Mouse (Mus musculus) myocyte (in vitro differentiated cells): ENCODE results near the gene Gm11541.

Experiments
- CEBPB ChIP-seq: IDR thresholded peaks from 2 replicates; pipeline ENCODE4 v1.6.1; 2011; ENCODE audit warnings: mild to moderate bottlenecking, moderate library complexity; ENCODE audit not compliant: poor library complexity, insufficient read depth, severe bottlenecking
- E2F4 ChIP-seq: IDR thresholded peaks from one replicate; pipeline ENCODE4 v1.6.1; 2011; ENCODE audit warnings: mild to moderate bottlenecking, control low read depth, moderate library complexity; ENCODE audit not compliant: insufficient read depth
- MAX ChIP-seq: IDR thresholded peaks from one replicate; pipeline ENCODE4 v1.6.1; 2011; ENCODE audit warnings: low read depth, mild to moderate bottlenecking, control low read depth
- MYOD1 ChIP-seq, 3 experiments: IDR thresholded peaks; one replicate each; pipeline ENCODE4 v1.6.1; 2011; ENCODE audit warnings: control low read depth in 2 of 3, low read depth in 2 of 3, mild to moderate bottlenecking in 2 of 3, moderate library complexity in 1 of 3; ENCODE audit not compliant: insufficient read length in 2 of 3, control insufficient read depth in 1 of 3
- MYOG ChIP-seq, 3 experiments: IDR thresholded peaks; one replicate each; pipeline ENCODE4 v1.6.1; 2011; ENCODE audit warnings: control low read depth in 2 of 3, low read depth in 2 of 3, mild to moderate bottlenecking in 2 of 3; ENCODE audit not compliant: insufficient read length in 2 of 3, control insufficient read depth in 1 of 3, insufficient read depth in 1 of 3
- POLR2A ChIP-seq: IDR thresholded peaks from one replicate; pipeline ENCODE4 v1.6.1; 2011; ENCODE audit warnings: low read depth, mild to moderate bottlenecking, control low read depth, moderate library complexity; ENCODE audit not compliant: insufficient read length
- POLR2AphosphoS2 ChIP-seq: IDR thresholded peaks from one replicate; pipeline ENCODE4 v1.6.1; 2011; ENCODE audit warnings: low read depth, control low read depth; ENCODE audit not compliant: insufficient read length
- REST ChIP-seq: IDR thresholded peaks from one replicate; pipeline ENCODE4 v1.6.1; 2011; ENCODE audit warnings: mild to moderate bottlenecking, control low read depth, moderate library complexity; ENCODE audit not compliant: insufficient read depth, insufficient read length
- SRF ChIP-seq: IDR thresholded peaks from one replicate; pipeline ENCODE4 v1.6.1; 2011; ENCODE audit warnings: low read depth; ENCODE audit not compliant: control insufficient read depth, insufficient read length
- TCF12 ChIP-seq: IDR thresholded peaks from one replicate; pipeline ENCODE4 v1.6.1; 2011; ENCODE audit warnings: mild to moderate bottlenecking, control low read depth; ENCODE audit not compliant: poor library complexity, insufficient read depth, severe bottlenecking
- TCF3 ChIP-seq: IDR thresholded peaks from one replicate; pipeline ENCODE4 v1.6.1; 2011; ENCODE audit warnings: low read depth, control low read depth; ENCODE audit not compliant: insufficient read length
- USF1 ChIP-seq: IDR thresholded peaks from one replicate; pipeline ENCODE4 v1.6.1; 2011; ENCODE audit warnings: low read depth, mild to moderate bottlenecking, control low read depth, moderate library complexity

GRCm38 (mm10) chr11:94695508-94695907 lies 8.8 kb downstream of the Gm11541 start:
- TF ChIP-seq POLR2A (no peak), MYOG (IDR thresholded peaks at IDR 0.05; ENCODE audit: control insufficient read depth in 1 of 3, insufficient read depth in 1 of 3, insufficient read length in 2 of 3, low read depth in 2 of 3) (no peak), MAX (no peak), MYOD1 (IDR thresholded peaks at IDR 0.05; ENCODE audit: control insufficient read depth in 1 of 3, insufficient read length in 2 of 3, low read depth in 2 of 3) (no peak), CEBPB (no peak), USF1 (no peak), E2F4 (no peak), TCF3 (no peak), SRF (no peak), REST (no peak), POLR2AphosphoS2 (no peak), TCF12 (no peak)
